Mouse (Mus musculus): ENCODE data around the gene Nrxn2. TPM values are rescaled to one million over a fixed set of nuclear protein-coding genes. Genes with fewer than 3 reads are reported as not detected.

Nrxn2 gene
- polyA plus RNA-seq, 1 experiment from 2014 or later: 14.5 TPM

- ATAC-seq (ENCODE audit: insufficient read depth, low FRiP score, low TSS enrichment): no peak
- Histone ChIP-seq H3K9me3 (ENCODE audit: control insufficient read depth, low read length) (no peaks in the 10 kb centered on the region), H3K4me2 (ENCODE audit: low read depth) (no peak overlapping the region), H3K4me3 (ENCODE audit: low read depth, low read length) (no peak overlapping the region), H3K27me3 (ENCODE audit: control insufficient read depth, insufficient read depth, low read length) (no peaks in the 10 kb centered on the region; the same call in 1 of the 2 replicates), H3K36me3 (ENCODE audit: control insufficient read depth, insufficient read depth, low read length) (0 out of 2 replicates have a peak, but pooled peaks cover 2% of the 10 kb centered on the region), H3K27ac (ENCODE audit: low read depth, low read length) (no peak overlapping the region), H3K9ac (ENCODE audit: low read length) (no peak overlapping the region), H3K4me1 (ENCODE audit: control insufficient read depth, insufficient read depth, low read length) (peaks cover 25% of the 10 kb centered on the region)
- no peak for DNase-seq (ENCODE audit: low spot score)
- WGBS: 60% methylated on average over 5 of the region's 5 CpGs
Observed at GRCm38 (mm10) chr19:6515448-6515847, 96.9 kb downstream of the Nrxn2 start.

- Histone ChIP-seq H3K4me2 (ENCODE audit: low read depth) (no peak overlapping the region), H3K36me3 (ENCODE audit: control insufficient read depth, insufficient read depth, low read length) (0 out of 2 replicates have a peak, but pooled peaks cover 2% of the 10 kb centered on the region), H3K27ac (ENCODE audit: low read depth, low read length) (no peak overlapping the region), H3K4me1 (ENCODE audit: control insufficient read depth, insufficient read depth, low read length) (peaks cover 25% of the 10 kb centered on the region), H3K9me3 (ENCODE audit: control insufficient read depth, low read length) (no peaks in the 10 kb centered on the region), H3K9ac (ENCODE audit: low read length) (no peak overlapping the region), H3K27me3 (ENCODE audit: control insufficient read depth, insufficient read depth, low read length) (no peaks in the 10 kb centered on the region; the same call in 1 of the 2 replicates), H3K4me3 (ENCODE audit: low read depth, low read length) (no peak overlapping the region)
- DNase-seq (ENCODE audit: low spot score): no peak
- WGBS: 61% methylated on average over 8 of the region's 8 CpGs
- no peak for ATAC-seq (ENCODE audit: insufficient read depth, low FRiP score, low TSS enrichment)
Observed at GRCm38 (mm10) chr19:6516153-6516552, 97.6 kb downstream of the Nrxn2 start.

GRCm38 (mm10) chr19:6518601-6519000 is 100.1 kb downstream of the Nrxn2 start:
- DNase-seq (ENCODE audit: low spot score) (peak; percentile 58), ATAC-seq (ENCODE audit: insufficient read depth, low FRiP score, low TSS enrichment) (peak; percentile 39)
- no peaks in the 10 kb centered on the region for H3K9me3 ChIP-seq (ENCODE audit: control insufficient read depth, low read length)
- WGBS: 49% methylated on average over 5 of the region's 5 CpGs
- no peak overlapping the region for H3K27ac ChIP-seq (ENCODE audit: low read depth, low read length)
- H3K4me2 ChIP-seq (ENCODE audit: low read depth): peak overlapping the region; percentile 10
- H3K27me3 ChIP-seq (ENCODE audit: control insufficient read depth, insufficient read depth, low read length): no peaks in the 10 kb centered on the region
- no peak overlapping the region for H3K9ac ChIP-seq (ENCODE audit: low read length)
- no peak overlapping the region for H3K4me3 ChIP-seq (ENCODE audit: low read depth, low read length)
- 0 out of 2 replicates have a peak, but pooled peaks cover 2% of the 10 kb centered on the region for H3K36me3 ChIP-seq (ENCODE audit: control insufficient read depth, insufficient read depth, low read length)
- peaks cover 20% of the 10 kb centered on the region for H3K4me1 ChIP-seq (ENCODE audit: control insufficient read depth, insufficient read depth, low read length)

GRCm38 (mm10) chr19:6519483-6519882 is 101.0 kb downstream of the Nrxn2 start:
- 54% methylated on average over 2 of the region's 2 CpGs for WGBS
- peaks cover 13% of the 10 kb centered on the region for H3K4me1 ChIP-seq (ENCODE audit: control insufficient read depth, insufficient read depth, low read length)
- no peaks in the 10 kb centered on the region for H3K27me3 ChIP-seq (ENCODE audit: control insufficient read depth, insufficient read depth, low read length)
- 0 out of 2 replicates have a peak, but pooled peaks cover 2% of the 10 kb centered on the region for H3K36me3 ChIP-seq (ENCODE audit: control insufficient read depth, insufficient read depth, low read length)
- DNase-seq (ENCODE audit: low spot score) (no peak), ATAC-seq (ENCODE audit: insufficient read depth, low FRiP score, low TSS enrichment) (no peak)
- H3K27ac ChIP-seq (ENCODE audit: low read depth, low read length): no peak overlapping the region
- H3K4me3 ChIP-seq (ENCODE audit: low read depth, low read length): no peak overlapping the region
- H3K9me3 ChIP-seq (ENCODE audit: control insufficient read depth, low read length): no peaks in the 10 kb centered on the region
- no peak overlapping the region for H3K9ac ChIP-seq (ENCODE audit: low read length)
- H3K4me2 ChIP-seq (ENCODE audit: low read depth): no peak overlapping the region

- 90% methylated on average over 3 of the region's 3 CpGs for WGBS
- Histone ChIP-seq H3K36me3 (ENCODE audit: control insufficient read depth, insufficient read depth, low read length) (0 out of 2 replicates have a peak, but pooled peaks cover 2% of the 10 kb centered on the region), H3K9ac (ENCODE audit: low read length) (no peak overlapping the region)
Observed at GRCm38 (mm10) chr19:6521630-6522029, 103.1 kb downstream of the Nrxn2 start.

GRCm38 (mm10) chr19:6522289-6522688 is 103.8 kb downstream of the Nrxn2 start:
- H3K36me3 ChIP-seq (ENCODE audit: control insufficient read depth, insufficient read depth, low read length): no peaks in the 10 kb centered on the region
- 93% methylated on average over 14 of the region's 14 CpGs for WGBS
- H3K4me1 ChIP-seq (ENCODE audit: control insufficient read depth, insufficient read depth, low read length): peaks cover 12% of the 10 kb centered on the region
- no peak overlapping the region for H3K4me3 ChIP-seq (ENCODE audit: low read depth, low read length)
- no peaks in the 10 kb centered on the region for H3K9me3 ChIP-seq (ENCODE audit: control insufficient read depth, low read length)
- no peak overlapping the region for H3K27ac ChIP-seq (ENCODE audit: low read depth, low read length)
- ATAC-seq (ENCODE audit: insufficient read depth, low FRiP score, low TSS enrichment) (no peak), DNase-seq (ENCODE audit: low spot score) (no peak)
- no peak overlapping the region for H3K9ac ChIP-seq (ENCODE audit: low read length)
- no peak overlapping the region for H3K4me2 ChIP-seq (ENCODE audit: low read depth)
- no peaks in the 10 kb centered on the region for H3K27me3 ChIP-seq (ENCODE audit: control insufficient read depth, insufficient read depth, low read length)

More at GRCm38 (mm10) chr19:6521630-6522029, 103.1 kb downstream of the Nrxn2 start:
- Histone ChIP-seq H3K27me3 (ENCODE audit: control insufficient read depth, insufficient read depth, low read length) (no peaks in the 10 kb centered on the region), H3K9me3 (ENCODE audit: control insufficient read depth, low read length) (no peaks in the 10 kb centered on the region), H3K27ac (ENCODE audit: low read depth, low read length) (no peak overlapping the region), H3K4me3 (ENCODE audit: low read depth, low read length) (no peak overlapping the region), H3K4me2 (ENCODE audit: low read depth) (no peak overlapping the region), H3K4me1 (ENCODE audit: control insufficient read depth, insufficient read depth, low read length) (peaks cover 12% of the 10 kb centered on the region)
- ATAC-seq (ENCODE audit: insufficient read depth, low FRiP score, low TSS enrichment): no peak
- no peak for DNase-seq (ENCODE audit: low spot score)

GRCm38 (mm10) chr19:6525023-6525422 is 106.5 kb downstream of the Nrxn2 start:
- H3K4me3 ChIP-seq (ENCODE audit: low read depth, low read length): no peak overlapping the region
- no peak for DNase-seq (ENCODE audit: low spot score)
- no peak overlapping the region for H3K27ac ChIP-seq (ENCODE audit: low read depth, low read length)
- no peak overlapping the region for H3K9ac ChIP-seq (ENCODE audit: low read length)
- no peaks in the 10 kb centered on the region for H3K36me3 ChIP-seq (ENCODE audit: control insufficient read depth, insufficient read depth, low read length)
- WGBS: 79% methylated on average over 4 of the region's 4 CpGs
- 0 out of 2 replicates have a peak, but pooled peaks cover 5% of the 10 kb centered on the region for H3K4me1 ChIP-seq (ENCODE audit: control insufficient read depth, insufficient read depth, low read length)
- H3K4me2 ChIP-seq (ENCODE audit: low read depth): no peak overlapping the region
- no peaks in the 10 kb centered on the region for H3K27me3 ChIP-seq (ENCODE audit: control insufficient read depth, insufficient read depth, low read length)
- H3K9me3 ChIP-seq (ENCODE audit: control insufficient read depth, low read length): no peaks in the 10 kb centered on the region
- ATAC-seq (ENCODE audit: insufficient read depth, low FRiP score, low TSS enrichment): no peak

GRCm38 (mm10) chr19:6526010-6526409 is 107.5 kb downstream of the Nrxn2 start:
- 93% methylated on average over 9 of the region's 9 CpGs for WGBS

GRCm38 (mm10) chr19:6527439-6527838 is 108.9 kb downstream of the Nrxn2 start:
- H3K4me1 ChIP-seq (ENCODE audit: control insufficient read depth, insufficient read depth, low read length): peaks cover 19% of the 10 kb centered on the region
- H3K4me3 ChIP-seq (ENCODE audit: low read depth, low read length): no peak overlapping the region
- H3K36me3 ChIP-seq (ENCODE audit: control insufficient read depth, insufficient read depth, low read length): no peaks in the 10 kb centered on the region
- no peak overlapping the region for H3K9ac ChIP-seq (ENCODE audit: low read length)
- WGBS: 82% methylated on average over 3 of the region's 3 CpGs
- H3K4me2 ChIP-seq (ENCODE audit: low read depth): no peak overlapping the region
- ATAC-seq (ENCODE audit: insufficient read depth, low FRiP score, low TSS enrichment) (no peak), DNase-seq (ENCODE audit: low spot score) (no peak)
- no peaks in the 10 kb centered on the region for H3K9me3 ChIP-seq (ENCODE audit: control insufficient read depth, low read length)
- peaks cover 2% of the 10 kb centered on the region; the same call in 1 of the 2 replicates for H3K27me3 ChIP-seq (ENCODE audit: control insufficient read depth, insufficient read depth, low read length)
- no peak overlapping the region for H3K27ac ChIP-seq (ENCODE audit: low read depth, low read length)

More at GRCm38 (mm10) chr19:6526010-6526409, 107.5 kb downstream of the Nrxn2 start:
- Histone ChIP-seq H3K36me3 (ENCODE audit: control insufficient read depth, insufficient read depth, low read length) (no peaks in the 10 kb centered on the region), H3K4me2 (ENCODE audit: low read depth) (no peak overlapping the region), H3K27ac (ENCODE audit: low read depth, low read length) (no peak overlapping the region), H3K9me3 (ENCODE audit: control insufficient read depth, low read length) (no peaks in the 10 kb centered on the region), H3K9ac (ENCODE audit: low read length) (no peak overlapping the region), H3K4me1 (ENCODE audit: control insufficient read depth, insufficient read depth, low read length) (0 out of 2 replicates have a peak, but pooled peaks cover 10% of the 10 kb centered on the region), H3K4me3 (ENCODE audit: low read depth, low read length) (no peak overlapping the region), H3K27me3 (ENCODE audit: control insufficient read depth, insufficient read depth, low read length) (no peaks in the 10 kb centered on the region)
- ATAC-seq (ENCODE audit: insufficient read depth, low FRiP score, low TSS enrichment) (no peak), DNase-seq (ENCODE audit: low spot score) (no peak)

Measured in neural tube, embryonic 11.5 days (tissue).